Mouse (Mus musculus): Measurements from ENCODE around the gene Ndufv2. TPM values are rescaled to one million over a fixed set of nuclear protein-coding genes. Genes with fewer than 3 reads are reported as not detected.

Ndufv2 gene
- polyA plus RNA-seq (2017; shearing (Covaris generic)) = 114 TPM

GRCm38 (mm10) chr17:66101380-66102330 is at the start of gene Ndufv2:
Gene Ndufv2, minus strand, starts transcription at chr17:66101559.

GRCm38 (mm10) chr17:66123066-66123815 is 21.9 kb upstream of the Ndufv2 start, which contains the start of gene Ddx11:
Gene Ddx11, plus strand, starts transcription at chr17:66123520.

GRCm38 (mm10) chr17:66111402-66111959 is 10.1 kb upstream of the Ndufv2 start, which contains the start of gene Washc1:
Gene Washc1, plus strand, starts transcription at chr17:66111545.

GRCm38 (mm10) chr17:66076934-66077333 is 24.4 kb downstream of the Ndufv2 start, which contains the start of gene Ankrd12:
Gene Ankrd12, minus strand, starts transcription at chr17:66077089.

Other genes starting within 250 kb of the Ndufv2 start
- 74.5 TPM for gene Ralbp1, start 215.8 kb downstream of the Ndufv2 start, polyA plus RNA-seq (2017; shearing (Covaris generic))
- gene Twsg1, start 150.3 kb downstream of the Ndufv2 start, polyA plus RNA-seq (2017; shearing (Covaris generic)) = 22.2 TPM
- 129 TPM for gene Ankrd12, start 24.5 kb downstream of the Ndufv2 start, polyA plus RNA-seq (2017; shearing (Covaris generic))
- 6.1 TPM for gene Washc1, start 10.0 kb upstream of the Ndufv2 start, polyA plus RNA-seq (2017; shearing (Covaris generic))
- 19.6 TPM for gene Ddx11, start 22.0 kb upstream of the Ndufv2 start, polyA plus RNA-seq (2017; shearing (Covaris generic))